Mouse (Mus musculus) ES-E14 (cell line): ENCODE data around the gene Hivep3.

Experiments used
- CHD2 ChIP-seq: IDR thresholded peaks from 2 replicates; pipeline ENCODE4 v1.6.1; 2014; ENCODE audit warnings: mild to moderate bottlenecking, low read depth, low read length, inconsistent platforms
- ZNF384 ChIP-seq: IDR thresholded peaks from 2 replicates; pipeline ENCODE4 v1.6.1; 2012; ENCODE audit warnings: low read depth, low read length, inconsistent platforms

DNA sequence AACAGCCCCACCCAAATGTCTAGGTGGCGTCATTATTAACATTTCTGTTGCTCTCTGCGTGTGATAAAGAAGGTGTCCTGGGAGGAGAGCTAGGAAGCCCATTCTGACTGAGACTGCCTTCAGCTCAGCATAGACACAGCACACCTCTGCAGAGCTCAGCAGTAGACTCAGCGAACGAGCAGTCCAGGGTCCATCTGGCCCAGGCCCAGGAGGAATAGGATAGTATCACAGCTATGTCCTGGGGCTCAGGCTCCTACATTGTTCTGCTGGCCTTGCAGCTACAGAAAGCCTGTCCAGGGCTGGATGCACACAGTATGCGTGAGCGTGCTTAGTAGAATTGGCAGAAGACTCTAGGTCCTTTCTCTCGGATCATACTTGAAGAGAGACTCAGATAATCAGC lies 263.8 kb downstream of the Hivep3 start:
- TF ChIP-seq ZNF384 = no peak
- no peak for TF ChIP-seq CHD2
